Mouse (Mus musculus) lung, postnatal 0 days (tissue): ENCODE results near the gene Wdfy1.

Experiments
- CTCF ChIP-seq: IDR thresholded peaks from 2 replicates; pipeline ENCODE4 v1.5.1; 2016; ENCODE audit warnings: antibody characterized with exemption, mild to moderate bottlenecking
- EP300 ChIP-seq: IDR thresholded peaks from 2 replicates; pipeline ENCODE4 v1.6.1; 2016; ENCODE audit warnings: antibody characterized with exemption, mild to moderate bottlenecking, control low read depth

- TF ChIP-seq CTCF = no peak
- TF ChIP-seq EP300 = no peak
Observed at GRCm38 (mm10) chr1:79664911-79665310, 111.0 kb downstream of the Wdfy1 start.
